Mouse (Mus musculus) gastrocnemius, adult 2 months (tissue): ENCODE data around the gene Kcnk10. TPM values are rescaled to one million over a fixed set of nuclear protein-coding genes. Genes with fewer than 3 reads are reported as not detected.
A peak's percentile ranks its signal among the peaks of the same experiment; 100 is the strongest.

Experiments
- DNase-seq: peaks from one replicate; pipeline ENCODE4 v3.0.0; 2022
- H3K27ac ChIP-seq: fragments of 200-600 bp; 2 replicates; pipeline ENCODE4 v1.8.1; 2022; ENCODE audit warnings: mild to moderate bottlenecking
- H3K4me3 ChIP-seq: fragments of 200-600 bp; 2 replicates; pipeline ENCODE4 v1.8.1; 2022; ENCODE audit warnings: mild to moderate bottlenecking, moderate library complexity
- CTCF ChIP-seq: fragments of 200-600 bp; IDR thresholded peaks from 2 replicates; pipeline ENCODE4 v1.8.1; 2022; ENCODE audit warnings: antibody characterized with exemption, mild to moderate bottlenecking, moderate library complexity
- intact Hi-C: fragments of 180-260 bp; cut with DNase I; formaldehyde crosslinking; loops from one replicate; pipeline ENCODE4 v1.15.1; 2025
- total RNA-seq, 2 experiments: library from RNA; stranded (reverse); gene quantifications; 2 replicates each; pipeline ENCODE4 v1.2.3; 2021

Gene Kcnk10
- total RNA-seq, 2 experiments from 2014 or later: not detected

DNA sequence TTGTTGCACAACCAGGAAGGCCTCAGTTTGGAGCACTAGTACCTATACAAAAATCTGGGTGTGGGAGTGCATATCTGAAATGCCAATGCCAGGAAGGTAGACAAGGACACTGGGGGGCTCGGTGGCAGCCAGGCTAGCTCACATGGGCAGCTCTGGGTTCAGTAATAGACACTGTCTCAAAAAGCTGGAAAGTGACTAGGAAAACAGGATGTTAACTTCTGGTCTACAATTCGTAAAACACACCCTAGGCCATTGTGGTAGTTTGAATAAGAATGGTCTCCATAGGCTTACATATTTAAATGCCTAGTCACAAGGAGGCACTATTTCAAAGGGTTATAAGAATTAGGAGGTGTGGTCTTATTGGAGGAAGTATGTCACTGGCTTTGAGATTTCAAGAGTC, 12.9 kb upstream of the Kcnk10 start:
- intact Hi-C loops: no loop called here
- Histone ChIP-seq H3K4me3 (no peak overlapping the region), H3K27ac (no peak overlapping the region)
- no peak for DNase-seq
- no peak for TF ChIP-seq CTCF

DNA sequence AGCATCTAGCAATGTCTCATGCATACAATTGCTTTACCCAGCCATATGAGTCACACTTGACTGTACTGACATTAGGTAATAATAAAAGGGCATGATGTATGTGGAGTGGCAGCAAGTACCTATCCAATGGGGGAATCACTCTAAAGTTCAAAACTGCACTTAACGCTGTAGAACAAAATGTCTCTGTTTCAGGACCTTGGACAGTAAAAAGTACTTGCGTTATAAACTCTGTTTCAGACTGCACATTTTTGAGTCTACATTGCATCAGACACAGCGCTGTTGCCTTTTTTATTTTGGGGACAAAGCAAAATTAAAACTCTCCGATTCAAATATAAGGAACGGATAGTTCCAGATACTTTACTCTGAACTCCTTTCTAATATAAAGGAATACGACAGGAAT, 10.5 kb upstream of the Kcnk10 start:
- no peak overlapping the region for H3K4me3 ChIP-seq
- DNase-seq: no peak

GRCm38 (mm10) chr12:98585302-98585701, 7.2 kb upstream of the Kcnk10 start:
- peak; percentile 42; the same call in 1 of the 2 replicates for TF ChIP-seq CTCF
- Histone ChIP-seq H3K27ac (no peak overlapping the region), H3K4me3 (no peak overlapping the region)
- intact Hi-C loops: no loop called here
- no peak for DNase-seq

More for the DNA sequence above, 10.5 kb upstream of the Kcnk10 start:
- H3K27ac ChIP-seq: no peak overlapping the region
- intact Hi-C loops: no loop called here
- TF ChIP-seq CTCF: no peak

- H3K4me3 ChIP-seq: no peak overlapping the region
- no peak overlapping the region for H3K27ac ChIP-seq
- no peak for TF ChIP-seq CTCF
- DNase-seq: no peak
- intact Hi-C loops: no loop called here
Measured at GRCm38 (mm10) chr12:98575942-98576550, 2.1 kb downstream of the Kcnk10 start.

GRCm38 (mm10) chr12:98575195-98575887, 2.8 kb downstream of the Kcnk10 start:
- no peak for DNase-seq
- Histone ChIP-seq H3K27ac (no peak overlapping the region), H3K4me3 (peak overlapping the region; percentile 71)
- intact Hi-C loops: no loop called here
- TF ChIP-seq CTCF: no peak

DNA sequence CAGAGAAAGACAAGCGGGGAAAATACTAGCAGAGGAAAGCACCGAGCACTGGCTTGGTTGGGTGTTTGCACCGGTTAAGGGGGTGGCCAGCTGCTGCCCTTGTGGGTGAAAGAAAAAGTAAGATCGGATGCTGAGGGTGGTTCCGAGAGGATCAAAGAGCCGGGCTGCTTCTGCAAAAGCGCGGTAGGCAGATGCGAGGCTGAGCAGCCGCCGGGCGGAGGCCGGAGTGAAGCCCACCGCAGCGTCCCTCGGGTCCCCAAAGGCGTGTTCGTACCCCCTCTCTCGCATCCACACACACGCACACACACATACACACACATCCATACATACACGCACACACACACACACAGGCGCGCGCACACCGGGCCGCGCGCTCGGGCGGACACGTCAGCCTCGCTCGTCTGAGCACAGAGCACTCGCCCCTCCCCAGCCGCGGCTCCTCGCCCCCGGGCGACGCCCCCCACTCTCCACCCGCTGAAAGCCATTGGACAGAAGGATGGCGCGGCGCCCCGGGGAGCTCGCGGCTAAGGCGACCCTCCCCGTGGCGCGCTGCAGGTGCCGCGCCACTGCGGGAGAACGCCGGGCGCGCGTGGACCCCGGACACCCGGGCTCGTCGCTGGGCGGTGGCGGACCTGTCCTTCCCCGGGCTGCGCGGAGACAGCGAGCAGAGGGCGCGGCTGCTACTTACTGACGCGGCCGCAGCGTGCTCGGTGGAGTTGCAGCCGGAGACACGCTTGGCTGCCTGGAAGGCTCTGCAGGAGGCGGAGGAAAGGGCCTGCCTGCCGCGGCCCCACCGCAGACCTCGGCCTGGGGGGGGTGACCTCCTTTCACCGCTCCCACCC, 3.5 kb downstream of the Kcnk10 start:
- H3K4me3 ChIP-seq: peak overlapping the region; percentile 71
- H3K27ac ChIP-seq: no peak overlapping the region
- intact Hi-C loops: no loop called here
- no peak for DNase-seq
- TF ChIP-seq CTCF: no peak

DNA sequence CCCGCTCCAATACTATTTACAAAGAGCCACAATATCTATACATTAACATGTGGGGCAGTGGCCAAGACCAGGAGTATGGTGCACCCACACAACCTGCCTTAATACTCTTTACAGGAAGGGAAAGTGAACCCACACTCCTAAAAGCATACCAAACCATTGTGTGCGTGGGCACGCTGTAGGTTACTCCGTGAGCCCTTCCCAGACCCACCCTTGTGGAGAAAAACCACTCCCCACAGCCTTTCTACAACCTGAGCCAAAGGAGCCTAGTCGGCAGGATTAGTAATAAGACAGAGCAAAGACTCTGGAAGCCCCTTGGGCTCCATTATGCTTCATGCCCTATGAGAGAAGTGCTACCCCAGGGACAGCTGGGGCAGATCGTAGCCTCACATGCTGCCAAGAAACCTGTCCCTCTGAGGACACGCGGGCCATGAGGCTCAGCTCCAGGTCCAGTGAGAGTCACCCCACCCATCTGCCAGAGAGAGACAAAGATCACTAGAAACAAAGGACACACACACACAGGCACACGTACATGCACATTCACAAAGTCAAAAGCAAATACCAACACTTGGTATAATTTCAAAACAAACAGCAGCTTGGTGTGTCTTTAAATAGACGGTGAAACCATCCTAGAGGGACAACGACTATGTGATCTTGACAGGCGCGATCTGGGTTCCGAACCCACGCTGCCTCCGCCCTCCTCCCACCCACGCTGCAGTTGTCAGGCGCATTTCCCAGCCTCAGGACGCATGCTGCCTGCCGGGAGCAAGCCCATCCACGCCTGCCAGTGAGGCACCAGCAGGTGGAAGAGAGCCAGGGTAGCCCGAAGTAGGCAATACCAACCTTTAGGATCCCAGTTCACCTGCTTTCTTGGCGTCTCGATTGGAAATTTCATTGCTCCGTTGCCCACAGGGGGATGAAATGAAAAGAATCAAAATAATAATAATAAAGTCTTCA, 4.5 kb downstream of the Kcnk10 start:
- intact Hi-C loops: no loop called here

GRCm38 (mm10) chr12:98571896-98572680, 6.0 kb downstream of the Kcnk10 start:
- TF ChIP-seq CTCF: no peak
- H3K27ac ChIP-seq: no peak overlapping the region
- H3K4me3 ChIP-seq: no peak overlapping the region
- intact Hi-C loops: no loop called here
- DNase-seq: no peak

More for the DNA sequence above, 4.5 kb downstream of the Kcnk10 start:
- no peak for TF ChIP-seq CTCF
- DNase-seq: no peak
- H3K4me3 ChIP-seq: peak overlapping the region; percentile 71
- H3K27ac ChIP-seq: no peak overlapping the region

- no peak for TF ChIP-seq CTCF
- intact Hi-C loops: no loop called here
- DNase-seq: no peak
- H3K4me3 ChIP-seq: no peak overlapping the region
- no peak overlapping the region for H3K27ac ChIP-seq
Measured at GRCm38 (mm10) chr12:98569380-98569779, 8.7 kb downstream of the Kcnk10 start.

- no peak for TF ChIP-seq CTCF
- Histone ChIP-seq H3K27ac (no peak overlapping the region), H3K4me3 (no peak overlapping the region)
- no peak for DNase-seq
- intact Hi-C loops: no loop called here
Measured at GRCm38 (mm10) chr12:98567877-98568276, 10.2 kb downstream of the Kcnk10 start.

DNA sequence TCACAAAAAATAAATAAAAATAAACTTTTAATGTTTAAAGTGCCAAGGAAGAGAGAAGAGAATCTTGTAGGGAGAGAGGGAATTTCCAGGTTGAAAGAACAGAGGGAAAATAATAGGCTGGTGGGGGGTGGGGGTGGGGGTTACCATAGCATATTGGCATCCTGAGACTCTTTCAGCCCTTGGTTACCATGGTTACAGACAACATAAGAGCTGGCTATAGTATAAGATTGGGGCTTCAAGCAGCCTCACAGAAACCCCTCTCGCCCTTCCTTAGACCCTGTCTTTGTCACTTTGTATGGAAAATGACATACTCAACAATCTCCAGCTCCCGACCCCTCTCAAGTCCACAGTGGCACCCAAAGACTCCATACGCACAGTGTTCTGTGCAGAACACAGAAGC, 13.7 kb downstream of the Kcnk10 start:
- intact Hi-C loops: no loop called here
- DNase-seq: no peak
- Histone ChIP-seq H3K4me3 (no peak overlapping the region), H3K27ac (no peak overlapping the region)
- TF ChIP-seq CTCF: no peak

- intact Hi-C loops: no loop called here
- no peak for DNase-seq
- no peak overlapping the region for H3K4me3 ChIP-seq
- TF ChIP-seq CTCF: no peak
- no peak overlapping the region for H3K27ac ChIP-seq
Measured at GRCm38 (mm10) chr12:98563261-98563660, 14.8 kb downstream of the Kcnk10 start.
